8 mouse cellular contexts compared by ENCODE assay signal in genomic region chr1:93751290-93751689, GRCm38 (mm10). TPM values are rescaled to one million over a fixed set of nuclear protein-coding genes. Genes with fewer than 3 reads are reported as not detected.
DNase-seq lines count a peak whose midpoint lies in the region; ATAC-seq and TF ChIP-seq lines count a peak whose summit lies in the region.

Atg4b (plus strand) TSS chr1:93751500.

- DNase-seq in spleen, adult 2 months (ENCODE audit: low read depth in 1 of 2, low spot score in 2 of 2), result no peak
- DNase-seq in spleen, postnatal 10 days (ENCODE audit: low spot score in 2 of 2), result no peak
- DNase-seq in embryonic facial prominence, embryonic 11.5 days (ENCODE audit: low spot score), result no peak
- no peak for DNase-seq in left cerebral cortex, postnatal 10 days (ENCODE audit: extremely low spot score in 1 of 2, low spot score in 2 of 2)
- no peak for DNase-seq in spleen, postnatal 4 days (ENCODE audit: low spot score in 2 of 2)

- no peak within 1 kb of the TSS for H3K9ac ChIP-seq in embryonic facial prominence, embryonic 11.5 days (replicated peaks; ENCODE audit: low read length)
- no peak within 1 kb of the TSS for H3K9ac ChIP-seq in heart, embryonic 13.5 days

- peaks cover 10% of the 10 kb centered on the region for H3K36me3 ChIP-seq in spleen, adult 2 months (ENCODE audit: control insufficient read depth, insufficient read depth, low read length)
- peaks cover 6% of the 10 kb centered on the region for H3K36me3 ChIP-seq in embryonic facial prominence, embryonic 11.5 days (replicated peaks; ENCODE audit: control insufficient read depth, insufficient read depth, low read depth, low read length)
- H3K36me3 ChIP-seq in heart, embryonic 13.5 days, result peaks cover 33% of the 10 kb centered on the region

- no peak within 1 kb of the TSS for H3K27ac ChIP-seq in spleen, adult 2 months (ENCODE audit: insufficient read depth, low read length)
- no peak within 1 kb of the TSS for H3K27ac ChIP-seq in embryonic facial prominence, embryonic 11.5 days (replicated peaks; ENCODE audit: low read depth, low read length)
- H3K27ac ChIP-seq in heart, embryonic 13.5 days (replicated peaks), result no peak within 1 kb of the TSS

- no peak for TF ChIP-seq POLR2A in spleen, adult 2 months (IDR thresholded peaks at IDR 0.05; ENCODE audit: low read depth, low read length)

- no peak for ATAC-seq in embryonic facial prominence, embryonic 11.5 days (replicated peaks; ENCODE audit: insufficient number of reproducible peaks, low FRiP score, low TSS enrichment, low read depth)
- ATAC-seq in heart, embryonic 13.5 days (ENCODE audit: extremely low read depth, insufficient number of reproducible peaks, low FRiP score, low TSS enrichment), result no peak
- no peak for ATAC-seq in monocyte, adult 5-6 weeks (replicated peaks; ENCODE audit: insufficient number of reproducible peaks, low FRiP score, low TSS enrichment, poor library complexity, severe bottlenecking)
- ATAC-seq in cerebellum, adult (ENCODE audit: insufficient number of reproducible peaks, low FRiP score, low TSS enrichment), result no peak

- H3K27me3 ChIP-seq in spleen, adult 2 months (ENCODE audit: control insufficient read depth, insufficient read depth, low read length), result no peaks in the 10 kb centered on the region
- H3K27me3 ChIP-seq in embryonic facial prominence, embryonic 11.5 days (ENCODE audit: control insufficient read depth, insufficient read depth, low read length), result no peaks in the 10 kb centered on the region
- H3K27me3 ChIP-seq in heart, embryonic 13.5 days (replicated peaks), result no peaks in the 10 kb centered on the region

- no peaks in the 10 kb centered on the region for H3K9me3 ChIP-seq in embryonic facial prominence, embryonic 11.5 days (replicated peaks; ENCODE audit: control insufficient read depth, low read length)
- no peaks in the 10 kb centered on the region for H3K9me3 ChIP-seq in heart, embryonic 13.5 days

- no peak within 1 kb of the TSS for H3K4me3 ChIP-seq in spleen, adult 2 months (ENCODE audit: extremely low read depth, insufficient read depth, insufficient read length)
- no peak within 1 kb of the TSS for H3K4me3 ChIP-seq in embryonic facial prominence, embryonic 11.5 days (ENCODE audit: low read depth, low read length)
- no peak within 1 kb of the TSS for H3K4me3 ChIP-seq in heart, embryonic 13.5 days

- intact Hi-C loops in left cerebral cortex, postnatal 10 days (cut with DNase I), result no loop called here

- TF ChIP-seq CTCF in spleen, adult 2 months (IDR thresholded peaks at IDR 0.05; ENCODE audit: extremely low read depth, insufficient read depth, insufficient read length, insufficient replicate concordance), result no peak

- WGBS in spleen, adult 2 months, result 94% methylated on average over 6 of the region's 6 CpGs
- 85% methylated on average over 6 of the region's 6 CpGs for WGBS in embryonic facial prominence, embryonic 11.5 days
- WGBS in heart, embryonic 13.5 days, result 81% methylated on average over 6 of the region's 6 CpGs

- H3K4me1 ChIP-seq in spleen, adult 2 months (ENCODE audit: control insufficient read depth, insufficient read depth, insufficient read length), result peaks cover 5% of the 10 kb centered on the region; the same call in 1 of the 2 replicates
- no peaks in the 10 kb centered on the region for H3K4me1 ChIP-seq in embryonic facial prominence, embryonic 11.5 days (ENCODE audit: control insufficient read depth, insufficient read depth, low read length)
- H3K4me1 ChIP-seq in heart, embryonic 13.5 days, result peaks cover 25% of the 10 kb centered on the region

- H3K4me2 ChIP-seq in embryonic facial prominence, embryonic 11.5 days (ENCODE audit: low read depth, low read length), result no peak within 1 kb of the TSS
- no peak within 1 kb of the TSS for H3K4me2 ChIP-seq in heart, embryonic 13.5 days

RNA-seq across cellular contexts. Expression of gene Atg4b, which starts in this region (rescaled TPM):
- 38.5 and 43.0 TPM in 2 replicates for polyA plus RNA-seq in spleen, adult 2 months (2012; rRNA removed)
- 104 and 109 TPM in 2 replicates for polyA plus RNA-seq in embryonic facial prominence, embryonic 11.5 days (2014; fragmentation: Nextera tagmentation; extraction: Ambion mirVana)
- polyA plus RNA-seq in heart, embryonic 13.5 days (2015; fragmentation: Nextera tagmentation; extraction: Ambion mirVana), result 51.0 and 58.6 TPM in 2 replicates
- total RNA-seq in left cerebral cortex, postnatal 10 days (2021), result 10 to 100 TPM; 70.2 to 87.6 TPM
- 21.7 to 86.4 TPM (median 55.1 TPM) in 3 replicates for total RNA-seq in monocyte, adult 5-6 weeks (2017)
